Comparison of ENCODE assay signal across 25 mouse cellular contexts in genomic region chr13:95804113-95804512, GRCm38 (mm10).
DNase-seq lines count a peak whose midpoint lies in the region; ATAC-seq and TF ChIP-seq lines count a peak whose summit lies in the region.
"Had no signal": no experiment of that assay in that cellular context is flagged by ENCODE, and none has a peak within 500 bp of the region (broad histone marks: within the 10 kb centered on the region; RNA-seq: fewer than 3 reads in every experiment).

No protein-coding gene starts in this region.

- 36% methylated on average over 6 of the region's 6 CpGs for WGBS in liver, embryonic 11.5 days
- WGBS in liver, embryonic 12.5 days (ENCODE audit: insufficient replicate concordance): 28% methylated on average over 6 of the region's 6 CpGs
- 16% methylated on average over 6 of the region's 6 CpGs for WGBS in liver, embryonic 14.5 days (ENCODE audit: insufficient replicate concordance)
- WGBS in cerebellum, adult 2 months: 90% methylated on average over 6 of the region's 6 CpGs

- H3K4me2 ChIP-seq in liver, embryonic 11.5 days: no peak overlapping the region
- H3K4me2 ChIP-seq in liver, embryonic 12.5 days: no peak overlapping the region
- no peak overlapping the region for H3K4me2 ChIP-seq in liver, embryonic 14.5 days (ENCODE audit: low read depth)
- H3K4me2 ChIP-seq: embryonic facial prominence, embryonic 12.5 days; forebrain, embryonic 13.5 days; forebrain, embryonic 15.5 days had no signal

- no peaks in the 10 kb centered on the region for H3K9me3 ChIP-seq in liver, embryonic 11.5 days (ENCODE audit: control insufficient read depth, low read length)
- H3K9me3 ChIP-seq in liver, embryonic 12.5 days (replicated peaks): no peaks in the 10 kb centered on the region
- no peaks in the 10 kb centered on the region for H3K9me3 ChIP-seq in liver, embryonic 14.5 days (ENCODE audit: control insufficient read depth, low read length)
- H3K9me3 ChIP-seq: embryonic facial prominence, embryonic 10.5 days; embryonic facial prominence, embryonic 12.5 days; forebrain, embryonic 13.5 days; forebrain, embryonic 15.5 days; G1E had no signal

- no peak overlapping the region for H3K27ac ChIP-seq in liver, embryonic 11.5 days (ENCODE audit: low read depth, low read length)
- no peak overlapping the region for H3K27ac ChIP-seq in liver, embryonic 12.5 days
- H3K27ac ChIP-seq in liver, embryonic 14.5 days: no peak overlapping the region
- no peak overlapping the region for H3K27ac ChIP-seq in cerebellum, adult 2 months (ENCODE audit: insufficient read depth, low read length)
- H3K27ac ChIP-seq: embryonic facial prominence, embryonic 10.5 days; embryonic facial prominence, embryonic 12.5 days; forebrain, embryonic 13.5 days; forebrain, embryonic 15.5 days had no signal

- H3K36me3 ChIP-seq in liver, embryonic 11.5 days (ENCODE audit: control insufficient read depth, insufficient read depth, low read length): no peaks in the 10 kb centered on the region
- no peaks in the 10 kb centered on the region for H3K36me3 ChIP-seq in liver, embryonic 12.5 days
- H3K36me3 ChIP-seq in liver, embryonic 14.5 days (replicated peaks; ENCODE audit: control insufficient read depth, insufficient read depth, low read depth): no peaks in the 10 kb centered on the region
- H3K36me3 ChIP-seq: embryonic facial prominence, embryonic 10.5 days; embryonic facial prominence, embryonic 12.5 days; forebrain, embryonic 15.5 days; G1E had no signal

- no peaks in the 10 kb centered on the region for H3K27me3 ChIP-seq in liver, embryonic 11.5 days (replicated peaks; ENCODE audit: control insufficient read depth, insufficient read depth, low read length)
- no peaks in the 10 kb centered on the region for H3K27me3 ChIP-seq in liver, embryonic 12.5 days (replicated peaks)
- no peaks in the 10 kb centered on the region for H3K27me3 ChIP-seq in liver, embryonic 14.5 days (ENCODE audit: control insufficient read depth, insufficient read depth, low read length)
- H3K27me3 ChIP-seq in cerebellum, adult 2 months (ENCODE audit: control insufficient read depth, insufficient read depth, low read length): no peaks in the 10 kb centered on the region
- H3K27me3 ChIP-seq: CH12.LX; embryonic facial prominence, embryonic 12.5 days; forebrain, embryonic 13.5 days; forebrain, embryonic 15.5 days had no signal

- H3K4me3 ChIP-seq in liver, embryonic 11.5 days (ENCODE audit: low read depth, low read length): no peak overlapping the region
- no peak overlapping the region for H3K4me3 ChIP-seq in liver, embryonic 12.5 days
- no peak overlapping the region for H3K4me3 ChIP-seq in liver, embryonic 14.5 days (ENCODE audit: insufficient read depth in 1 of 2, low read depth in 2 of 2, low read length in 2 of 2)
- no peak overlapping the region for H3K4me3 ChIP-seq in cerebellum, adult 2 months (replicated peaks; ENCODE audit: insufficient read depth, low read depth, low read length)
- H3K4me3 ChIP-seq: embryonic facial prominence, embryonic 10.5 days; embryonic facial prominence, embryonic 12.5 days; forebrain, embryonic 13.5 days; forebrain, embryonic 15.5 days had no signal

- no peak for TF ChIP-seq POLR2A in cerebellum, adult 2 months (IDR thresholded peaks at IDR 0.05; ENCODE audit: borderline replicate concordance, insufficient read depth, low read length)

- H3K9ac ChIP-seq in liver, embryonic 11.5 days (ENCODE audit: low read depth, low read length): no peak overlapping the region
- H3K9ac ChIP-seq in liver, embryonic 12.5 days: no peak overlapping the region
- H3K9ac ChIP-seq in liver, embryonic 14.5 days (replicated peaks): no peak overlapping the region
- H3K9ac ChIP-seq: embryonic facial prominence, embryonic 12.5 days; forebrain, embryonic 13.5 days; forebrain, embryonic 15.5 days had no signal

- TF ChIP-seq CTCF in liver, embryonic 14.5 days (IDR thresholded peaks at IDR 0.05; ENCODE audit: low read depth): no peak
- no peak for TF ChIP-seq CTCF in cerebellum, adult 2 months (IDR thresholded peaks at IDR 0.05; ENCODE audit: borderline replicate concordance, insufficient read depth, low read depth, low read length)

- peak; percentile 47; the same call in 1 of the 2 replicates for ATAC-seq in liver, embryonic 11.5 days (replicated peaks; ENCODE audit: low FRiP score)
- ATAC-seq in liver, embryonic 12.5 days: no peak
- peak; percentile 39; the same call in 1 of the 2 replicates for ATAC-seq in liver, embryonic 14.5 days (ENCODE audit: insufficient read depth)
- peak; percentile 44 for ATAC-seq in megakaryocyte progenitor cell, adult 5-6 weeks (replicated peaks; ENCODE audit: poor library complexity)
- ATAC-seq: activated CD4-positive, CD25-positive, alpha-beta regulatory T cell, adult 4 months; CD4-positive, CD25-positive, alpha-beta regulatory T cell, adult 4 months; forebrain, embryonic 13.5 days; forebrain, embryonic 15.5 days; Patski had no signal

- peaks cover 27% of the 10 kb centered on the region for H3K4me1 ChIP-seq in liver, embryonic 11.5 days (replicated peaks; ENCODE audit: control insufficient read depth, insufficient read depth, low read length)
- H3K4me1 ChIP-seq in liver, embryonic 12.5 days: peaks cover 37% of the 10 kb centered on the region
- peaks cover 0 to 10% of the 10 kb centered on the region in 2 experiments; a peak in 2 of 4 replicates for H3K4me1 ChIP-seq in liver, embryonic 14.5 days (replicated peaks; ENCODE audit: control insufficient read depth in 2 of 2, insufficient read depth in 2 of 2, low read length in 1 of 2)
- H3K4me1 ChIP-seq in cerebellum, adult 2 months (ENCODE audit: control insufficient read depth, insufficient read depth, low read length): peaks cover 8% of the 10 kb centered on the region; the same call in 1 of the 2 replicates
- H3K4me1 ChIP-seq: embryonic facial prominence, embryonic 12.5 days had no signal

- TF ChIP-seq EP300 in liver, embryonic 14.5 days (IDR thresholded peaks at IDR 0.05; ENCODE audit: low read depth): no peak

- peak; percentile 78 for DNase-seq in heart, adult 11 months
- no peak for DNase-seq in heart, adult 9 months (ENCODE audit: low spot score in 2 of 2)
- no peak for DNase-seq in liver, embryonic 11.5 days (ENCODE audit: low spot score)
- DNase-seq in liver, embryonic 14.5 days (ENCODE audit: low read depth in 3 of 3, low spot score in 3 of 3): no peak
- DNase-seq in liver: no peak
- DNase-seq in cerebellum, adult 2 months: no peak
- DNase-seq: adrenal gland, adult 8-10 months; adrenal gland, postnatal 14 days; adrenal gland, postnatal 36 days; B cell, adult 2 months; cerebellum, adult 11-12 months; cerebellum, adult 8-10 months; cerebellum, adult 9-11 months; cerebellum, postnatal 14 days had no signal
